Mouse (Mus musculus): ENCODE data around the gene Higd1b. TPM values are rescaled to one million over a fixed set of nuclear protein-coding genes. Genes with fewer than 3 reads are reported as not detected.

Higd1b gene
- polyA plus RNA-seq, 1 experiment = 12.3 TPM

DNA sequence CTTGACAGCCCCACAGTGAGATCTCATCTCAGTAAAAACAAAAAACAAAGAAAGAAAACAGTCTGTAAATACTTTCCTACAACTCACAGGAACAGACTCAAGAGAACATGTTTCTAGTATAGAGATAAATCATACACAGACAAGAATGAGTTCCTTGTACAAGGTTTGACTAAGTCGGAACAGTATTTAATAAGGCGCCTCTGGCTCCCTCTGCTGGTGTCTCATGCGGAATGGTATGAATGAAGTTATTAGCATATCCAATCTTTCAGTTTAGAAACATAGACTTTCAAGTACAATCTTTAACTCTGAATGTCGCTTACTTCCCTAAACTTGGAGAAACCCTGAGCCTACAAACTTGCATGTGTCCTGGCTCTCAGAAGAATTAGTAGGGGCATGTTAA lies 28.6 kb downstream of the Higd1b start:
- H3K4me3 ChIP-seq (ENCODE audit: insufficient read depth, low read length) = no peak overlapping the region
- no peak overlapping the region for H3K27ac ChIP-seq (ENCODE audit: insufficient read depth, low read length)
- TF ChIP-seq CTCF (IDR thresholded peaks at IDR 0.05; ENCODE audit: extremely low read depth, insufficient read depth, low read length) (peak; percentile 58; the same call in 1 of the 2 replicates), POLR2A (IDR thresholded peaks at IDR 0.05; ENCODE audit: extremely low read depth, insufficient read depth, low read length) (no peak)
- peaks cover 3% of the 10 kb centered on the region; the same call in 1 of the 2 replicates for H3K4me1 ChIP-seq (ENCODE audit: control insufficient read depth, insufficient read depth, low read length)

- H3K4me3 ChIP-seq (ENCODE audit: insufficient read depth, low read length) = no peak overlapping the region
- peak overlapping the region; percentile 59 for H3K27ac ChIP-seq (ENCODE audit: insufficient read depth, low read length)
- peaks cover 5% of the 10 kb centered on the region; the same call in 1 of the 2 replicates for H3K4me1 ChIP-seq (ENCODE audit: control insufficient read depth, insufficient read depth, low read length)
- TF ChIP-seq POLR2A (IDR thresholded peaks at IDR 0.05; ENCODE audit: extremely low read depth, insufficient read depth, low read length) = peak; percentile 41; the same call in 1 of the 2 replicates
- no peak for TF ChIP-seq CTCF (IDR thresholded peaks at IDR 0.05; ENCODE audit: extremely low read depth, insufficient read depth, low read length)
Observed at GRCm38 (mm10) chr11:102874801-102875334, 39.2 kb downstream of the Higd1b start.

- H3K27ac ChIP-seq (ENCODE audit: insufficient read depth, low read length) = no peak overlapping the region
- peaks cover 5% of the 10 kb centered on the region; the same call in 1 of the 2 replicates for H3K4me1 ChIP-seq (ENCODE audit: control insufficient read depth, insufficient read depth, low read length)
- H3K4me3 ChIP-seq (ENCODE audit: insufficient read depth, low read length) = no peak overlapping the region
- TF ChIP-seq POLR2A (IDR thresholded peaks at IDR 0.05; ENCODE audit: extremely low read depth, insufficient read depth, low read length) = no peak
- no peak for TF ChIP-seq CTCF (IDR thresholded peaks at IDR 0.05; ENCODE audit: extremely low read depth, insufficient read depth, low read length)
Observed at GRCm38 (mm10) chr11:102879558-102879957, 43.9 kb downstream of the Higd1b start.

DNA sequence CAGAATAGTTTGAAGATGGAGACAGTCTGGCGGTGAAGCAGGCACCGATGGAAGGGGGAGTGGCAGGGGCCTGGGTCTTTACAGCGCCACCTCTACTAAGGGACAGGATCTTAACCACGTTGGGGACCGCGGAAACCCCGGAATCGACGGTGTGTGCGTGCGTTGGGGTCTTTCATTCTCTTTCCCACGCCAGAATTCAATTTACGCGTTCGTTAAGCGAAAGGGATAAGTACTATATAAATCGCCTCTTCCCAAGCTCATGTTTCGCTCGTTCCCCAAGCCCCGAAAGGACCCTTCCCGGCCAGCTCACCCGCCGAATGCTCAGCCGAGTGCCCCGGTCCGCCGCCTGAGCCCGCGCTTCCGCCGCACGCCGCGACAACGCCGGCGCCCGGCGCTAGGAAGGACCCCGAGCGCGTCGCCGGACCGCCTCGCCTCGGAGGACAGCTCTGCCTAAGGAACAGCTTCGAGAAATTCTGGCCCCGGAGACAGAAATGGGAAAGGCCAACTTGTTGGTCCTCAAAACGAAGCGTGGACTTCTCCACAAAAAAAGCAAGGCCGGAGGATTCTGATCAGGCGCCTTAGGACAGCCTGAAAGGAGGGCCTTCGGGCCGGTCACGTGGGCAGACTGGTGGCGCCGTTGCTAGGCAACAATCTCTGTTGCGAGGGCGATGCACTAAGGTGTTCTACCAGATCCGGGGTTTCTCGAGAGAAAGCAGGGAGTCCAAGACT lies 45.1 kb downstream of the Higd1b start, which contains the start of the genes Eftud2 and Ccdc103:
Gene Eftud2 (minus strand): TSS at position 401 of the 729 bp plus-strand sequence.
Gene Ccdc103 (plus strand): TSS at position 620 of the 729 bp plus-strand sequence.
- Histone ChIP-seq H3K4me1 (ENCODE audit: control insufficient read depth, insufficient read depth, low read length) (0 out of 2 replicates have a peak, but pooled peaks cover 3% of the 10 kb centered on the region), H3K4me3 (ENCODE audit: insufficient read depth, low read length) (peak within 1 kb of the TSS; percentile 76), H3K27ac (ENCODE audit: insufficient read depth, low read length) (peak within 1 kb of the TSS; percentile 96)
- TF ChIP-seq CTCF (IDR thresholded peaks at IDR 0.05; ENCODE audit: extremely low read depth, insufficient read depth, low read length) = no peak
- peak; percentile 97 for TF ChIP-seq POLR2A (IDR thresholded peaks at IDR 0.05; ENCODE audit: extremely low read depth, insufficient read depth, low read length)

DNA sequence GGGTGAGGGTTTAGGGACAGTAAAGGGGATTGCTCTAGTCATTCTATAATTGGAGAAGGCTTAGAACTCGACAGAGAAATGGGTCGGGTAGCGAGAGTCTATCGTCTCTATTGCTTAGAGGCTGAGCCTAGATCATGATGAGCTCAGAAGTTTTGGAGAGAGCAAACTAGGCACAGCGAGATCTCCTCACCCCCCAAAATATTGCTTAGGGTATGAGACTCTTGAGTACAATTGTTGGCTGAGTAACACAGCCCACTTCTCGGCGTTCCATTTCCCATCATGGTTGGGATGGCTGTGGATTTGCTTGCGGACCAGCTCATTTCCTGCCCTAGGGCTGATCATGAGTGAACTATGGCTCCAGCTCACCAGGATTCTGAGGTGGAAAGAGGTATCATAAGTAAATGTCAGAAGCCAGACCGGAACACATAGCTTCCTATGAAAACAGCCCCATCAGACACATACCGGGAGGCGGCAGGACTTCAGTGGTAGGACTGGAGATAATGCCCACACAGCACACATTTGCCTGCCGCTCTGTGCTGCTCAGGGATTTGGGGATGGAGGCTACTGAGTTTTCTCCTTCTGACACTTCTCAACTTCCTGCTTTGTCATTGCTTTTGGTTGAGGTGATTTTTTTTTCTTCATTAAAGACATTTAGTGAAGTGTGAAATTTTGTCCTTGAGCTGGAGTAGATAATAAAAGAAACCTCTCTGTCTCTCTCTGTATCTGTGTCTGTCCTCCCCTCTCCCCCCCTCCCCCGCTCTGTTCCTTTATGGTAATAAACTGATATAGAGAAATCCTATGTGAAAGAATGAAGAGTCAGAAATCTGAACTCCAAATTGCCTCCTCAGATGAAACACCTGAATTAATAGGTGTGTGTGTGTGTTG lies 45.9 kb downstream of the Higd1b start:
- Histone ChIP-seq H3K4me1 (ENCODE audit: control insufficient read depth, insufficient read depth, low read length) (0 out of 2 replicates have a peak, but pooled peaks cover 3% of the 10 kb centered on the region), H3K4me3 (ENCODE audit: insufficient read depth, low read length) (peak overlapping the region; percentile 76), H3K27ac (ENCODE audit: insufficient read depth, low read length) (peak overlapping the region; percentile 96)
- TF ChIP-seq CTCF (IDR thresholded peaks at IDR 0.05; ENCODE audit: extremely low read depth, insufficient read depth, low read length) (no peak), POLR2A (IDR thresholded peaks at IDR 0.05; ENCODE audit: extremely low read depth, insufficient read depth, low read length) (0 out of 2 replicates have a peak, but pooled peaks have one; percentile 25)

DNA sequence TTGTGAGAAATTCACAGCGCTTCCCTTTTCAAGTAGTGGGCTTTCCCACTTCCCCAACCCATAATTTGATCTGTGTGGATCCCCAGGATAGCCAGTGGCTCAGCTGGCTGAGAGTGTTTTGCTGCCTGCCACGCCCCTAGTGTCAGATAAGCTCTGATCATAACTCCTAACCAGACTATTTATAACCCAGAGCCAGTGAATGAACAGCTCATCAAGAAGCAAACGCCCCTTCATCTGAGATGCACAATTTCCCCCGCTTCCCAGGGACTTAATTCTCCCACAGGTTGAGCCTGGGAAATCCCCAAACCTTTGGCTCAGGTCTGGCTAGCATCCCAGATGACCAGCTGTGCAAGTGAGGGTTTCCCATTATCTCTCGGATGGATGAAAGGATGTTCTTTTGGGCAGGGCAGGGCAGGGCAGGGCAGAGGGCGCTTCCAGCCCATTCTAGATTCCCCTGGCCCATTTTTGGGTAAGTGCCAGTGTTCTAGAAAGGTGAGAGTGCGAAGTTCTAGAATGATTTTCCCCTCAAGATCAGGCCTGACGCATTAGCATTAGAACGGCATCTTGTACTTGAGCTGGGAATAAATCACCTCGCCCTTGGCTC lies 49.1 kb downstream of the Higd1b start, which contains the start of gene Fam187a:
Gene Fam187a (plus strand): TSS at position 554 of the 604 bp plus-strand sequence.
- no peak within 1 kb of the TSS for H3K27ac ChIP-seq (ENCODE audit: insufficient read depth, low read length)
- TF ChIP-seq CTCF (IDR thresholded peaks at IDR 0.05; ENCODE audit: extremely low read depth, insufficient read depth, low read length) (no peak), POLR2A (IDR thresholded peaks at IDR 0.05; ENCODE audit: extremely low read depth, insufficient read depth, low read length) (no peak)

GRCm38 (mm10) chr11:102887433-102887832 lies 51.8 kb downstream of the Higd1b start:
- H3K4me1 ChIP-seq (ENCODE audit: control insufficient read depth, insufficient read depth, low read length) = peaks cover 9% of the 10 kb centered on the region
- TF ChIP-seq CTCF (IDR thresholded peaks at IDR 0.05; ENCODE audit: extremely low read depth, insufficient read depth, low read length) = no peak
- TF ChIP-seq POLR2A (IDR thresholded peaks at IDR 0.05; ENCODE audit: extremely low read depth, insufficient read depth, low read length) = no peak
- H3K27ac ChIP-seq (ENCODE audit: insufficient read depth, low read length) = no peak overlapping the region
- H3K4me3 ChIP-seq (ENCODE audit: insufficient read depth, low read length) = no peak overlapping the region

More for the DNA sequence above, 49.1 kb downstream of the Higd1b start, which contains the start of gene Fam187a:
- no peak within 1 kb of the TSS for H3K4me3 ChIP-seq (ENCODE audit: insufficient read depth, low read length)
- H3K4me1 ChIP-seq (ENCODE audit: control insufficient read depth, insufficient read depth, low read length) = peaks cover 10% of the 10 kb centered on the region

Other genes starting within 250 kb of the Higd1b start
- 11.4 and 11.8 TPM in 2 replicates for gene Fzd2, start 231.5 kb upstream of the Higd1b start, polyA plus RNA-seq (2012; rRNA removed)
- gene Meioc, start 172.1 kb upstream of the Higd1b start, polyA plus RNA-seq (2012; rRNA removed) = not detected in 2 replicates
- 24.4 and 24.7 TPM in 2 replicates for gene Ccdc43, start 138.1 kb upstream of the Higd1b start, polyA plus RNA-seq (2012; rRNA removed)
- gene Adam11, start 74.4 kb upstream of the Higd1b start, polyA plus RNA-seq (2012; rRNA removed) = 101 and 118 TPM in 2 replicates
- gene Gjc1, start 16.1 kb upstream of the Higd1b start, polyA plus RNA-seq (2012; rRNA removed) = 7.6 and 8.2 TPM in 2 replicates
- 94.0 and 101 TPM in 2 replicates for gene Eftud2, start 45.1 kb downstream of the Higd1b start, polyA plus RNA-seq (2012; rRNA removed)
- gene Ccdc103, start 45.4 kb downstream of the Higd1b start, polyA plus RNA-seq (2012; rRNA removed) = 3.0 and 3.6 TPM in 2 replicates
- 0.13 TPM in 2 replicates for gene Fam187a, start 49.3 kb downstream of the Higd1b start, polyA plus RNA-seq (2012; rRNA removed)
- 179 and 186 TPM in 2 replicates for gene Gfap, start 65.1 kb downstream of the Higd1b start, polyA plus RNA-seq (2012; rRNA removed)
- 0.17 and 0.40 TPM in 2 replicates for gene Kif18b, start 89.3 kb downstream of the Higd1b start, polyA plus RNA-seq (2012; rRNA removed)
- gene C1ql1, start 110.8 kb downstream of the Higd1b start, polyA plus RNA-seq (2012; rRNA removed) = 15.3 and 15.8 TPM in 2 replicates
- gene Nmt1, start 192.3 kb downstream of the Higd1b start, polyA plus RNA-seq (2012; rRNA removed) = 74.3 and 77.1 TPM in 2 replicates
- 57.4 and 59.6 TPM in 2 replicates for gene Dcakd, start 192.5 kb downstream of the Higd1b start, polyA plus RNA-seq (2012; rRNA removed)

All from cortical plate, adult 2 months (tissue).